Mouse (Mus musculus) kidney, postnatal 0 days (tissue): ENCODE data around the gene Ifna6. TPM values are rescaled to one million over a fixed set of nuclear protein-coding genes. Genes with fewer than 3 reads are reported as not detected.

Source experiments
- ATAC-seq: fragments of 200-750 bp; cut with Nextera tagmentation; replicated peaks from 2 replicates; pipeline ENCODE4 v1.8.0; 2017; ENCODE audit warnings: low read depth, moderate number of reproducible peaks, moderate TSS enrichment, moderate library complexity; ENCODE audit not compliant: low FRiP score
- DNase-seq: peaks from one replicate; pipeline ENCODE4 v3.0.0-alpha.2; 2016; ENCODE audit warnings: low spot score
- H3K27ac ChIP-seq: fragments of 300-500 bp; sonication (generic); 2 replicates; pipeline ENCODE4 v1.5.1; 2014; ENCODE audit warnings: mild to moderate bottlenecking
- H3K27me3 ChIP-seq: fragments of 300-500 bp; sonication (generic); 2 replicates; pipeline ENCODE4 v1.6.1; 2014; ENCODE audit warnings: low read length, mixed read lengths; ENCODE audit not compliant: insufficient read depth
- H3K36me3 ChIP-seq: fragments of 300-500 bp; sonication (generic); 2 replicates; pipeline ENCODE4 v1.6.1; 2014; ENCODE audit warnings: low read length, mixed read lengths; ENCODE audit not compliant: insufficient read depth
- H3K4me1 ChIP-seq: fragments of 300-500 bp; sonication (generic); replicated peaks from 2 replicates; pipeline ENCODE4 v1.6.1; 2014; ENCODE audit warnings: antibody characterized with exemption, low read length, mixed read lengths; ENCODE audit not compliant: insufficient read depth
- H3K4me2 ChIP-seq: fragments of 300-500 bp; sonication (generic); 2 replicates; pipeline ENCODE4 v1.6.1; 2014; ENCODE audit warnings: mild to moderate bottlenecking, low read length, moderate library complexity, mixed read lengths
- H3K4me3 ChIP-seq: fragments of 300-500 bp; sonication (generic); replicated peaks from 2 replicates; pipeline ENCODE4 v1.5.1; 2014; ENCODE audit warnings: low read depth, low read length
- H3K9ac ChIP-seq: fragments of 300-500 bp; sonication (generic); 2 replicates; pipeline ENCODE4 v1.6.1; 2014; ENCODE audit warnings: low read depth, low read length
- H3K9me3 ChIP-seq: fragments of 300-500 bp; sonication (generic); replicated peaks from 2 replicates; pipeline ENCODE4 v1.6.1; 2016; ENCODE audit warnings: low read length, inconsistent platforms, mixed read lengths
- CTCF ChIP-seq: IDR thresholded peaks from 2 replicates; pipeline ENCODE4 v1.5.1; 2016; ENCODE audit warnings: antibody characterized with exemption, low read depth, mild to moderate bottlenecking, moderate library complexity
- WGBS: fragments of 180-500 bp; shearing (Covaris S2); extraction: QIAGEN DNeasy Blood & Tissue Kit; methylation state at CpG from one replicate; pipeline ENCODE4 v1.1.7; 2014; 5-methylcytosine and 5-hydroxymethylcytosine counted together
- polyA plus RNA-seq: library from polyadenylated mRNA; unstranded; fragments of >200 nt; fragmentation: Nextera tagmentation; extraction: Ambion mirVana; gene quantifications from 2 replicates; pipeline ENCODE4 v1.2.1, GENCODE M21; 2015

Ifna6 gene
- polyA plus RNA-seq, 1 experiment from 2014 or later: not detected

- WGBS: 75% methylated on average over 2 of the region's 2 CpGs
- DNase-seq: no peak
- Histone ChIP-seq H3K36me3 (no peaks in the 10 kb centered on the region), H3K4me3 (no peak within 1 kb of the TSS), H3K9ac (no peak within 1 kb of the TSS), H3K4me2 (no peak within 1 kb of the TSS), H3K27me3 (0 out of 2 replicates have a peak, but pooled peaks cover 3% of the 10 kb centered on the region), H3K27ac (no peak within 1 kb of the TSS), H3K4me1 (no peaks in the 10 kb centered on the region), H3K9me3 (no peaks in the 10 kb centered on the region)
- no peak for ATAC-seq
- TF ChIP-seq CTCF: no peak
These were observed 14.3 kb downstream of the Ifna6 start, which contains the start of gene Ifna4 for GRCm38 (mm10) chr4:88841438-88841911. Gene Ifna4, plus strand, starts transcription at chr4:88841861.

GRCm38 (mm10) chr4:88845334-88845733 is 18.1 kb downstream of the Ifna6 start:
- no peaks in the 10 kb centered on the region for H3K9me3 ChIP-seq
- TF ChIP-seq CTCF: peak; percentile 40
- H3K4me1 ChIP-seq: no peaks in the 10 kb centered on the region
- H3K27ac ChIP-seq: no peak overlapping the region
- ATAC-seq (no peak), DNase-seq (no peak)
- 60% methylated on average over 2 of the region's 2 CpGs for WGBS
- H3K27me3 ChIP-seq: 0 out of 2 replicates have a peak, but pooled peaks cover 3% of the 10 kb centered on the region
- no peak overlapping the region for H3K4me3 ChIP-seq
- H3K9ac ChIP-seq: no peak overlapping the region
- H3K4me2 ChIP-seq: no peak overlapping the region
- H3K36me3 ChIP-seq: no peaks in the 10 kb centered on the region

- no peak for DNase-seq
- no peaks in the 10 kb centered on the region for H3K4me1 ChIP-seq
- no peaks in the 10 kb centered on the region for H3K9me3 ChIP-seq
- no peak within 1 kb of the TSS for H3K27ac ChIP-seq
- WGBS: 76% methylated on average over 1 of the region's 1 CpGs
- H3K36me3 ChIP-seq: no peaks in the 10 kb centered on the region
- no peak within 1 kb of the TSS for H3K4me2 ChIP-seq
- no peak within 1 kb of the TSS for H3K9ac ChIP-seq
- no peak for TF ChIP-seq CTCF
- no peak for ATAC-seq
- H3K4me3 ChIP-seq: no peak within 1 kb of the TSS
- no peaks in the 10 kb centered on the region for H3K27me3 ChIP-seq
These were observed 22.5 kb downstream of the Ifna6 start, which contains the start of gene Ifna1 for GRCm38 (mm10) chr4:88849698-88850097. Gene Ifna1, plus strand, starts transcription at chr4:88850087.

- DNase-seq: no peak
These were observed 24.0 kb downstream of the Ifna6 start for GRCm38 (mm10) chr4:88851026-88851763.

GRCm38 (mm10) chr4:88859214-88859613 is 32.0 kb downstream of the Ifna6 start:
- no peaks in the 10 kb centered on the region for H3K9me3 ChIP-seq
- no peak for TF ChIP-seq CTCF
- no peak overlapping the region for H3K9ac ChIP-seq
- H3K4me1 ChIP-seq: no peaks in the 10 kb centered on the region
- ATAC-seq (no peak), DNase-seq (no peak)
- H3K4me2 ChIP-seq: no peak overlapping the region
- H3K36me3 ChIP-seq: no peaks in the 10 kb centered on the region
- no peak overlapping the region for H3K4me3 ChIP-seq
- no peaks in the 10 kb centered on the region for H3K27me3 ChIP-seq
- no peak overlapping the region for H3K27ac ChIP-seq

More at GRCm38 (mm10) chr4:88851026-88851763, 24.0 kb downstream of the Ifna6 start:
- H3K4me1 ChIP-seq: no peaks in the 10 kb centered on the region
- no peak overlapping the region for H3K4me3 ChIP-seq
- no peak overlapping the region for H3K4me2 ChIP-seq
- TF ChIP-seq CTCF: no peak
- no peak overlapping the region for H3K27ac ChIP-seq
- no peak overlapping the region for H3K9ac ChIP-seq
- H3K36me3 ChIP-seq: no peaks in the 10 kb centered on the region
- no peaks in the 10 kb centered on the region for H3K27me3 ChIP-seq
- 74% methylated on average over 4 of the region's 4 CpGs for WGBS
- H3K9me3 ChIP-seq: no peaks in the 10 kb centered on the region
- ATAC-seq: no peak

- no peak for TF ChIP-seq CTCF
- Histone ChIP-seq H3K9ac (no peak overlapping the region), H3K27me3 (peaks cover 4% of the 10 kb centered on the region; the same call in 1 of the 2 replicates), H3K27ac (no peak overlapping the region), H3K4me1 (no peaks in the 10 kb centered on the region), H3K4me3 (no peak overlapping the region), H3K36me3 (no peaks in the 10 kb centered on the region), H3K4me2 (peak overlapping the region; percentile 13; the same call in 1 of the 2 replicates), H3K9me3 (no peaks in the 10 kb centered on the region)
- DNase-seq (no peak), ATAC-seq (no peak)
- WGBS: 8% methylated on average over 7 of the region's 7 CpGs
These were observed 36.1 kb downstream of the Ifna6 start for GRCm38 (mm10) chr4:88863309-88863708.
